Mouse (Mus musculus) layer of hippocampus, postnatal 14 days (tissue): Measurements from ENCODE around the gene Clba1. TPM values are rescaled to one million over a fixed set of nuclear protein-coding genes. Genes with fewer than 3 reads are reported as not detected.

Source experiments
- DNase-seq, 2 experiments: peaks; one replicate each; pipeline ENCODE4 v3.0.0; 2021 to 2022; ENCODE audit warnings: low spot score in 2 of 2, mixed read lengths in 1 of 2
- long read RNA-seq, 2 experiments: library from polyadenylated mRNA; stranded (forward); transcript quantifications; one replicate each; pipeline ENCODE4 v2.0.0; 2021
- total RNA-seq, 2 experiments: library from RNA; stranded (reverse); gene quantifications; 2 replicates each; pipeline ENCODE4 v1.2.3; 2021

The Clba1 gene
- total RNA-seq, result 10 to 100 TPM; 13.2 to 13.7 TPM
- long read RNA-seq, experiment 1, transcript Clba1-201 (5 exons, 1,960 nt), result major isoform, 16 of 16 reads
- long read RNA-seq, experiment 1, partial matches to known transcripts, result 0 of 16 reads
- long read RNA-seq, experiment 1, other reads (novel, unspliced or antisense), result 0 of 16 reads
- long read RNA-seq, experiment 2, transcript Clba1-201 (5 exons, 1,960 nt), result major isoform, 25 of 26 reads
- long read RNA-seq, experiment 2, partial matches to known transcripts, result 1 of 26 reads
- long read RNA-seq, experiment 2, other reads (novel, unspliced or antisense), result 0 of 26 reads

- peak; percentile 91 to 95 for DNase-seq
These were observed at the start of gene Clba1 for GRCm38 (mm10) chr12:112808587-112809364. TSS of gene Clba1 (plus strand) at chr12:112808937.

DNA sequence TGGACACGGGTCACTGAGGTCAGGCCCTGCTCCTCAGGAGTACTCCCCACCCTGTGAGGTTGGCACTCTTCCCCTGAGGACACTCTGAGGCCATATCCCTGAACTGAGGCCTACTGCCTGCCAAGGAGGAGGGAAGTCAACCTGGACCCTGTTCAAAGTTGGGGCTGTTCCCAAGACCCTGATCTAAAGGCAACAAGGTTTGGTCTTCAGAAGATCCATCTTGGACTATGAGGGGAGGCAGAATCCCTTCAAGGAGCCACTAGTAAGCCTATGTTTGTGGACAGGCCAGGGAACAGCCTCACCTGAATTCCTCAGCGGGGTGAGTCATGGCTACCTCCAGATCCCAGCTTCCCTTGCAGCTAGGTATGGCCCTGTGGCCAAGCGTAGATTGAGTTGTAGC is 49.3 kb upstream of the Clba1 start:
- DNase-seq, result no peak

DNA sequence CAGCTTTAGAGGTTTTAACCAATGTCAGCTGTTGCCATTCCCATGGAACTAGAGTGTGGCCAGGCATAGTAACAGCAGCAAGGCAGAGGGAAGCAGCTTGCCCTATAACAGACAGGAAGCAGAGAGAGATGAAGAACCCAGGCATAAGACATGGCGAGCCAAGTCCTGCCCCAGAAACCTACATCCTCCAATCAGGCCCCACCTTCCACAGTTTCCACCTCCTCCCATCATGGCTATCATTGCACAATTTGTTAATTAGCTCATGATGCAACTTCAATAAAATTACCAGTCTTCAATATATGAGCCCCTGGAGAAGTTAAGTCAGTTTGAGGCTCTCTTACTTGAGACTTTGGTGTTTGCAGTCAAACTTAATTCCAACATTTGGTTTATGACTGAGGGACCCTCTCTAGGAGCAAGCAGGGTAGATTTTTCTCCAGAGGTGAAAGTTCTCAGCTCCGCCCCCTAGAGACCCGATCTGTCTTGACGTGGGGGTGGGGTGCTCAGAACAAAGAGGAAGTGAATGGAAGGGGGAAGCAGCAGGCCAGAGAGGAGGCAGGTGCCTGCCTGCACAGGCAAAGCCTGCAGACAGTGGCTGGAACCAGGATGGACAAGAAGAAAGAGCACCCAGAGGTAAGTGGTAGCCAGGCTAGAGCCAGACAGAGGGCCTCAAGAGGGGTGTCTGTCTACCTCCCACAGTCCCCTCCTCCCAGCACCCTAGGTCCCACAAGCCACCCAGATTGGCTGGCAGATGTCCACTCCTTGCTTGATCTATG is 48.4 kb upstream of the Clba1 start, which contains the start of gene Pld4:
Pld4 (plus strand) TSS at position 502 of the 773 bp plus-strand sequence.
- no peak for DNase-seq

DNA sequence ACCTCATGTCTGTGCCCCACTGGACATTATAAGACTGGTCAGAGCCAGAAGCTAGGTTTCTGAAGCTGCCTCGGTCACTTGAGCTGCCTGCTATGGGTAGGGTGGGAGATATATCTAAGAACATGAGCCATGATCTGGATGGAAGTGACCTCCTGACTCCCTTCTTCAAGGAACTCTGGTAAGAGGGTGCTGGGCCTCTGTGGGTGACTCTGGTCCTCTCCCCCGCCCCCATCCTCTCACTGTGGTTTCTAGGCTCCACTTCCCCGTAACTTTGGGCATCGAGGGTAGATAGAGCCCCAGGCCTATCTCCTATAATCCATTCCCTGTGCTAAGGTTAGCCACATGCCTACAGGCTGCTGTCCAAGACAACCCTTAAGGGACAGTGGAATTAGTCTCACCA is 47.3 kb upstream of the Clba1 start:
- DNase-seq, result no peak

DNA sequence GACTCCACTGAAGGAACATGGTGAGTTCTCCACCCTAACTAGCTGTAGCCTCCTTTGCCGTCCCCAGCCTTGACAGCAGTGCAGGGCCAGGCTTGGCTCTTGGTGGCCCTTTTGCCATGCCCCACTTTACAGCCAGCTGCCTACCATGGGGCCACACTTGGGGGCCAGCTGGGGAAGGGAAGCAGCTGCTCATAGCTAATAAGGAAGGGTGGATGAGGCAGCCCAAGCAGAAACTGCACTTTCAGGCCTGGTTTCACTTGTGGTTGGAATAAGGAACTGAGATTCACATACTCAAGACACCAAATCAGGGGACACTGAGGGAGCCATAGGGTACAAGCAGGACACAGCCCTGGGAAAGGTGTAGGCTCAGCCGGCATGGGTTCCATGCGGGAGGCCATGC is 46.7 kb upstream of the Clba1 start:
- no peak for DNase-seq

- DNase-seq, result no peak
These were observed 45.6 kb upstream of the Clba1 start for GRCm38 (mm10) chr12:112763176-112763575.

DNA sequence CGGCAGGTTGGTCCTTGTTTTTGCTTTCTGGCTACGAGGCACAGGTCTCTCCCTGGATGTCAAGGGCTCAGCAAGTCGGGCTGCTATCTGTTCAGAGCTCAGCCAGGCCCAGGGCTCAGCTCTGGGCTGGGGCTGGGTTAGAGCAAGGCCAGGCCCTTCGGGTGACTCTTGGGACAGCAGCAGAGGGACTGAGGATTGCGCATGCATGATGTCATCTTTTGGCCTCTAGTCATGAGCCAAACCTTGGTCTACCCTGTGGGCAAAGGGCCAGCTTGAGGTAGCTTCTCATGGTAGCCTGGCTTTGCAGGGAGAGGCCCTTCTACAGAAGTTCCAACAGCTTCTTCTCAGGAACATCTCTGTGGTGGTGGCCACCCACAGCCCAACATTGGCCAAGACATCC is 44.6 kb upstream of the Clba1 start:
- no peak for DNase-seq

GRCm38 (mm10) chr12:112764991-112765390 is 43.7 kb upstream of the Clba1 start:
- no peak for DNase-seq

GRCm38 (mm10) chr12:112766586-112766985 is 42.2 kb upstream of the Clba1 start:
- no peak for DNase-seq

DNA sequence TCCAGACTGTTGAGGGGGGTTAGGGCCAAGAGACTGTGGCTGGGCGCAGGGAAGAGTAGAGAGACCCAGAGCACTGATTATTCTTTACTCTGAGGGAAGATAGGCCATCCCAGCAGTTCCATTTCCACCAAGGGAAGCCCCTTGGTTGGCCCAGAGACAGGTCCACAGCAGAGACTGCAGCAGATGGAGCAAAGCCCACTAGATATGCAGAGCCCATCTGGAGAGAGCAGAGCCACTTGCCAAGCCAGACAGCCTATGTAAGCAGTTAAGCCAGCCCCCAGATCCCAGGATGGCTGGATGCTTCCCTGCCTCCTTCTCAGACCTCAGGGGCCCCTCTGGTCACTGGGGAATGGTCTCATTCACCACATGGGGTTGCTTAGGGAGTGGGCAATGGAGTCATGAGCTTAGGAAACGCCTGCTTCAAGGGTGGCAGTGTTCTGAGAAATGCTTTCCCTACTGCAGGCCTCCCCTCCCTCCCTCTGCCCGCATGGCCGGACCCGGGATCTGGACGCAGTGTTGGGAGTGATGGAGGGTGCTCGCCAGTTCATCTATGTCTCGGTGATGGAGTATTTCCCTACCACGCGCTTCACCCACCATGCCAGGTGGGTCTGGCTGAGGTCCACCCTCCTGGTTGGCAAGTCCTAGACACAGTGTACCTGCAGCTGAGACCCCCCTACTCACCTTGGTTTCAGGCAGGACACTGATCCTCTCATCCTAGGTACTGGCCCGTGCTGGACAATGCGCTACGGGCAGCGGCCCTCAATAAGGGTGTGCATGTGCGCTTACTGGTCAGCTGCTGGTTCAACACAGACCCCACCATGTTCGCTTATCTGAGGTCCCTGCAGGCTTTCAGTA is 41.5 kb upstream of the Clba1 start:
- DNase-seq, result no peak

GRCm38 (mm10) chr12:112768166-112768565 is 40.6 kb upstream of the Clba1 start:
- no peak for DNase-seq

GRCm38 (mm10) chr12:112769031-112769430 is 39.7 kb upstream of the Clba1 start:
- DNase-seq, result no peak

GRCm38 (mm10) chr12:112769751-112770150 is 39.0 kb upstream of the Clba1 start:
- DNase-seq, result no peak

DNA sequence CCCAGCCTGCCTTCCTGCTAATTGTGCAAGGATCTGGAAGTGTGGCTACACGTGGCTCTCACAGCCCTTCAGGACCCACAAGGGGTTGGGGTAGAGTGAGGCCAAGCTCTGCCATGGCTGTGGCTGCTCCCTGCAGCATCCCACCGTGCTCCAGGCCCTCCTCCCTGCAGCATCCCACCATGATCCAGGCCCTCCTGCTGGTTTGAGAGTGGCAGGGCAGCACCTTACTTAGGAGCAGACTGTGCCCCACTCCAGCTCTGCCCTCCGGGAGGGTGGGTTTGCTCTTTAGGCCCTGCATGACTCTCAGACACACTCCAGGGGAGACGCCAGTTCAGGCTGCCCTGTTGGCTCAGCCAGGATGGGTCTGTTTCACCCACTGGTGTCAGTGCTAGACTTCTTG is 38.3 kb upstream of the Clba1 start:
- DNase-seq, result no peak

GRCm38 (mm10) chr12:112772306-112772705 is 36.4 kb upstream of the Clba1 start:
- no peak for DNase-seq

- no peak for DNase-seq
These were observed 35.4 kb upstream of the Clba1 start for GRCm38 (mm10) chr12:112773366-112773765.

DNA sequence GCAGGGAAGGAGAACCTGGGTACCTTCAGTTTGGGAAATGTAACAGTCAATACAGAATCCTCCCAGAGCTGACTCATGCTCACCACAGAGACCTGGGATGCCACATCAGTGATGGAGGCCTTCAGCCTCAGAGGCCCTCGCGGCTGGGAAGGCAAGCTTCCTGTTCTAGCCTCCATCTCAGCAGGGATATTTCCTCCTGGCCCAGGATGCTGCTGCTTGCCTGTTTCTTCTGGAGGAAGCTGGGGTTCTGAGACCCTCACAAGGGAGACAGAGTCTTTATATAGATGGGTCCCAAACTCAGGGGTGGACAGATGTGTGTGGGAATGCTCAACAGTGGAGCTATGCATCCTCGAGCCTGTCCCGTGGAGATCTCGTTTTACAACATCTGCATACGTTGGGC is 34.7 kb upstream of the Clba1 start:
- DNase-seq, result no peak

- no peak for DNase-seq
These were observed 34.3 kb upstream of the Clba1 start for GRCm38 (mm10) chr12:112774481-112774880.

GRCm38 (mm10) chr12:112791026-112791425 is 17.7 kb upstream of the Clba1 start:
- DNase-seq, result no peak

GRCm38 (mm10) chr12:112793601-112794355 is 15.0 kb upstream of the Clba1 start:
- no peak for DNase-seq
